ENCODE assay signal across 8 mouse cellular contexts in genomic region chr7:139187771-139188633, GRCm38 (mm10). TPM values are rescaled to one million over a fixed set of nuclear protein-coding genes. Genes with fewer than 3 reads are reported as not detected.
DNase-seq lines count a peak whose midpoint lies in the region; ATAC-seq and TF ChIP-seq lines count a peak whose summit lies in the region.

No protein-coding gene starts in this region.

- H3K27me3 ChIP-seq in C2C12 (ENCODE audit: control insufficient read depth, insufficient read depth, insufficient read length) (no peaks in the 10 kb centered on the region), myocyte (ENCODE audit: control insufficient read depth, insufficient read depth, insufficient read length) (peaks cover 5% of the 10 kb centered on the region)
- peaks cover 41% of the 10 kb centered on the region for H3K27me3 ChIP-seq in embryonic facial prominence, embryonic 15.5 days
- H3K27me3 ChIP-seq in heart, embryonic 12.5 days (replicated peaks) = peaks cover 53% of the 10 kb centered on the region
- H3K27me3 ChIP-seq in kidney, embryonic 14.5 days (ENCODE audit: control insufficient read depth, insufficient read depth, low read length) = peaks cover 21% of the 10 kb centered on the region
- peaks cover 78% of the 10 kb centered on the region for H3K27me3 ChIP-seq in liver, embryonic 12.5 days (replicated peaks)
- peaks cover 19% of the 10 kb centered on the region for H3K27me3 ChIP-seq in stomach, embryonic 16.5 days (ENCODE audit: control insufficient read depth, insufficient read depth, low read length)

- H3K27ac ChIP-seq in embryonic facial prominence, embryonic 15.5 days (replicated peaks) = no peak overlapping the region
- no peak overlapping the region for H3K27ac ChIP-seq in heart, embryonic 12.5 days (ENCODE audit: poor library complexity, severe bottlenecking)
- H3K27ac ChIP-seq in kidney, embryonic 14.5 days (ENCODE audit: low read depth, low read length) = no peak overlapping the region
- H3K27ac ChIP-seq in liver, embryonic 12.5 days = no peak overlapping the region
- H3K27ac ChIP-seq in stomach, embryonic 16.5 days (ENCODE audit: low read length) = no peak overlapping the region

- H3K36me3 ChIP-seq in C2C12 (ENCODE audit: control insufficient read depth, insufficient read depth) (no peaks in the 10 kb centered on the region), myocyte (ENCODE audit: control insufficient read depth, insufficient read depth) (no peaks in the 10 kb centered on the region)
- no peaks in the 10 kb centered on the region for H3K36me3 ChIP-seq in embryonic facial prominence, embryonic 15.5 days
- H3K36me3 ChIP-seq in heart, embryonic 12.5 days = no peaks in the 10 kb centered on the region
- H3K36me3 ChIP-seq in kidney, embryonic 14.5 days (ENCODE audit: control insufficient read depth, insufficient read depth, low read length) = no peaks in the 10 kb centered on the region
- H3K36me3 ChIP-seq in liver, embryonic 12.5 days = no peaks in the 10 kb centered on the region
- H3K36me3 ChIP-seq in stomach, embryonic 16.5 days (ENCODE audit: control insufficient read depth, insufficient read depth, low read length) = no peaks in the 10 kb centered on the region

- peak overlapping the region; percentile 97 for H3K4me2 ChIP-seq in embryonic facial prominence, embryonic 15.5 days (replicated peaks)
- H3K4me2 ChIP-seq in heart, embryonic 12.5 days = peak overlapping the region; percentile 96
- H3K4me2 ChIP-seq in kidney, embryonic 14.5 days (replicated peaks; ENCODE audit: low read depth, low read length) = peak overlapping the region; percentile 100
- peak overlapping the region; percentile 83 for H3K4me2 ChIP-seq in liver, embryonic 12.5 days
- H3K4me2 ChIP-seq in myocyte (ENCODE audit: low read depth) = peak overlapping the region; percentile 86
- H3K4me2 ChIP-seq in stomach, embryonic 16.5 days (ENCODE audit: low read depth, low read length) = peak overlapping the region; percentile 95

- peaks cover 9% of the 10 kb centered on the region; the same call in 1 of the 2 replicates for H3K4me1 ChIP-seq in embryonic facial prominence, embryonic 15.5 days
- H3K4me1 ChIP-seq in heart, embryonic 12.5 days (replicated peaks) = peaks cover 8% of the 10 kb centered on the region
- H3K4me1 ChIP-seq in kidney, embryonic 14.5 days (ENCODE audit: control insufficient read depth, insufficient read depth, low read length) = 0 out of 2 replicates have a peak, but pooled peaks cover 3% of the 10 kb centered on the region
- H3K4me1 ChIP-seq in liver, embryonic 12.5 days = peaks cover 17% of the 10 kb centered on the region
- H3K4me1 ChIP-seq in stomach, embryonic 16.5 days (ENCODE audit: control insufficient read depth, insufficient read depth, low read length) = no peaks in the 10 kb centered on the region

- no peak overlapping the region; the same call in 1 of the 2 replicates for H3K9ac ChIP-seq in embryonic facial prominence, embryonic 15.5 days
- H3K9ac ChIP-seq in heart, embryonic 12.5 days = peak overlapping the region; percentile 65
- peak overlapping the region; percentile 58; the same call in 1 of the 2 replicates for H3K9ac ChIP-seq in kidney, embryonic 14.5 days (ENCODE audit: low read depth, low read length)
- H3K9ac ChIP-seq in liver, embryonic 12.5 days = no peak overlapping the region; the same call in 1 of the 2 replicates
- H3K9ac ChIP-seq in stomach, embryonic 16.5 days (ENCODE audit: low read length) = peak overlapping the region; percentile 68

- peak; percentile 95 for ATAC-seq in embryonic facial prominence, embryonic 15.5 days (ENCODE audit: insufficient number of reproducible peaks, low FRiP score, low TSS enrichment, low read depth)
- ATAC-seq in heart, embryonic 12.5 days (ENCODE audit: insufficient number of reproducible peaks, low FRiP score) = peak; percentile 93
- ATAC-seq in kidney, embryonic 14.5 days (ENCODE audit: low FRiP score, low TSS enrichment) = peak; percentile 98
- ATAC-seq in liver, embryonic 12.5 days = peak; percentile 82
- ATAC-seq in stomach, embryonic 16.5 days (ENCODE audit: insufficient read depth, low FRiP score) = peak; percentile 97

- no peak overlapping the region for H3K4me3 ChIP-seq in C2C12 (ENCODE audit: insufficient read depth, poor library complexity, severe bottlenecking)
- H3K4me3 ChIP-seq in embryonic facial prominence, embryonic 15.5 days (replicated peaks) = peak overlapping the region; percentile 54
- H3K4me3 ChIP-seq in heart, embryonic 12.5 days = peak overlapping the region; percentile 64
- H3K4me3 ChIP-seq in kidney, embryonic 14.5 days (ENCODE audit: low read length) = peak overlapping the region; percentile 68
- peak overlapping the region; percentile 57 for H3K4me3 ChIP-seq in liver, embryonic 12.5 days
- peak overlapping the region; percentile 13 for H3K4me3 ChIP-seq in myocyte
- H3K4me3 ChIP-seq in stomach, embryonic 16.5 days (replicated peaks; ENCODE audit: low read length) = peak overlapping the region; percentile 58

- no peak for TF ChIP-seq POLR2A in myocyte (IDR thresholded peaks at IDR 0.05; ENCODE audit: insufficient read length, low read depth)

- TF ChIP-seq CTCF in C2C12 (IDR thresholded peaks at IDR 0.05; ENCODE audit: control insufficient read depth, insufficient read depth, insufficient read length) = no peak

- DNase-seq in brain, adult 2 months (ENCODE audit: low read depth, low spot score) = peak; percentile 82

- no peaks in the 10 kb centered on the region for H3K9me3 ChIP-seq in embryonic facial prominence, embryonic 15.5 days (replicated peaks)
- peaks cover 11% of the 10 kb centered on the region for H3K9me3 ChIP-seq in heart, embryonic 12.5 days (replicated peaks)
- no peaks in the 10 kb centered on the region for H3K9me3 ChIP-seq in kidney, embryonic 14.5 days (ENCODE audit: control insufficient read depth, low read length)
- no peaks in the 10 kb centered on the region for H3K9me3 ChIP-seq in liver, embryonic 12.5 days (replicated peaks)
- H3K9me3 ChIP-seq in stomach, embryonic 16.5 days (replicated peaks; ENCODE audit: control insufficient read depth, low read length) = no peaks in the 10 kb centered on the region; the same call in 1 of the 2 replicates

- H3K79me2 ChIP-seq in C2C12 (ENCODE audit: control insufficient read depth, insufficient read depth) (no peaks in the 10 kb centered on the region), myocyte (ENCODE audit: control insufficient read depth, insufficient read depth) (no peaks in the 10 kb centered on the region)

- no peaks in the 10 kb centered on the region for H3K79me3 ChIP-seq in C2C12 (ENCODE audit: low read depth)

- under 1% methylated on average over 88 of the region's 94 CpGs for WGBS in embryonic facial prominence, embryonic 15.5 days
- under 1% methylated on average over 88 of the region's 94 CpGs for WGBS in heart, embryonic 12.5 days
- WGBS in kidney, embryonic 14.5 days = under 1% methylated on average over 83 of the region's 94 CpGs
- WGBS in liver, embryonic 12.5 days (ENCODE audit: insufficient replicate concordance) = 2% methylated on average over 78 of the region's 94 CpGs
- WGBS in stomach, embryonic 16.5 days = under 1% methylated on average over 94 of the region's 94 CpGs

- H3ac ChIP-seq in C2C12 (ENCODE audit: control insufficient read depth, insufficient read length, low read depth) (peak overlapping the region; percentile 74), myocyte (ENCODE audit: control insufficient read depth, insufficient read length) (peak overlapping the region; percentile 1)

TF ChIP-seq in C2C12, 6 proteins besides CTCF, POLR2A, EP300 and RAD21:
- TF ChIP-seq CEBPB (IDR thresholded peaks at IDR 0.05; ENCODE audit: low read depth) = no peak
- no peak for TF ChIP-seq FOSL1 (IDR thresholded peaks at IDR 0.05; ENCODE audit: insufficient read depth, low read length, poor library complexity, severe bottlenecking)
- TF ChIP-seq MYOD1 (IDR thresholded peaks at IDR 0.05; ENCODE audit: control insufficient read depth, insufficient read length, low read depth) = no peak
- no peak for TF ChIP-seq MAX (IDR thresholded peaks at IDR 0.05)
- no peak for TF ChIP-seq MYOG (IDR thresholded peaks at IDR 0.05; ENCODE audit: control insufficient read depth, extremely low read depth, insufficient read length)
- no peak for TF ChIP-seq USF1 (IDR thresholded peaks at IDR 0.05; ENCODE audit: low read depth)

TF ChIP-seq in myocyte, 11 proteins besides CTCF, POLR2A, EP300 and RAD21 (continues in another document):
- TF ChIP-seq TCF12 (IDR thresholded peaks at IDR 0.05; ENCODE audit: insufficient read depth, poor library complexity, severe bottlenecking) (no peak), MYOD1 (IDR thresholded peaks at IDR 0.05; ENCODE audit: control insufficient read depth in 1 of 3, insufficient read length in 2 of 3, low read depth in 2 of 3) (no peak), REST (IDR thresholded peaks at IDR 0.05; ENCODE audit: insufficient read depth, insufficient read length) (no peak), MYOG (IDR thresholded peaks at IDR 0.05; ENCODE audit: control insufficient read depth in 1 of 3, insufficient read depth in 1 of 3, insufficient read length in 2 of 3, low read depth in 2 of 3) (no peak), SRF (IDR thresholded peaks at IDR 0.05; ENCODE audit: control insufficient read depth, insufficient read length, low read depth) (no peak), TCF3 (IDR thresholded peaks at IDR 0.05; ENCODE audit: insufficient read length, low read depth) (no peak), USF1 (IDR thresholded peaks at IDR 0.05; ENCODE audit: low read depth) (no peak), CEBPB (IDR thresholded peaks at IDR 0.05; ENCODE audit: insufficient read depth, poor library complexity, severe bottlenecking) (no peak)

RNA-seq across cellular contexts. Expression of gene Lrrc27, which starts 24.8 kb away (rescaled TPM):
- polyA plus RNA-seq in C2C12 (2012; fragmentation: generic; extraction: Trizol) = 5.4 TPM
- polyA plus RNA-seq in embryonic facial prominence, embryonic 15.5 days (2015; fragmentation: Nextera tagmentation; extraction: Ambion mirVana) = 1.9 and 3.0 TPM in 2 replicates
- polyA plus RNA-seq in heart, embryonic 12.5 days (2016; fragmentation: Nextera tagmentation; extraction: Ambion mirVana) = 2.7 and 3.4 TPM in 2 replicates
- polyA plus RNA-seq in kidney, embryonic 14.5 days (2014; fragmentation: Nextera tagmentation; extraction: Ambion mirVana) = 5.7 and 6.6 TPM in 2 replicates
- 0.52 and 0.80 TPM in 2 replicates for polyA plus RNA-seq in liver, embryonic 12.5 days (2016; fragmentation: Nextera tagmentation; extraction: Ambion mirVana)
- 7.9 TPM for polyA plus RNA-seq in myocyte (2012; fragmentation: generic; extraction: Trizol)
- 2.9 and 4.4 TPM in 2 replicates for polyA plus RNA-seq in stomach, embryonic 16.5 days (2015; fragmentation: Nextera tagmentation; extraction: Ambion mirVana)

RNA-seq across cellular contexts. Expression of gene Stk32c, which starts 25.1 kb away (rescaled TPM):
- polyA plus RNA-seq in C2C12 (2012; fragmentation: generic; extraction: Trizol) (2.6 TPM), myocyte (2012; fragmentation: generic; extraction: Trizol) (1.0 TPM)
- polyA plus RNA-seq in embryonic facial prominence, embryonic 15.5 days (2015; fragmentation: Nextera tagmentation; extraction: Ambion mirVana) = 0.12 and 0.26 TPM in 2 replicates
- polyA plus RNA-seq in heart, embryonic 12.5 days (2016; fragmentation: Nextera tagmentation; extraction: Ambion mirVana) = 0.08 TPM in 1 of 2 replicates, not detected in the other
- polyA plus RNA-seq in kidney, embryonic 14.5 days (2014; fragmentation: Nextera tagmentation; extraction: Ambion mirVana) = 0.29 TPM in 1 of 2 replicates, not detected in the other
- polyA plus RNA-seq in liver, embryonic 12.5 days (2016; fragmentation: Nextera tagmentation; extraction: Ambion mirVana) = not detected in 2 replicates
- 0.17 TPM in 1 of 2 replicates, not detected in the other for polyA plus RNA-seq in stomach, embryonic 16.5 days (2015; fragmentation: Nextera tagmentation; extraction: Ambion mirVana)

Comparison
In these comparisons a context has a peak if more than half of its experiments do, and no peak if none do; other contexts are left out.
1. H3K9ac ChIP-seq: peak in heart, embryonic 12.5 days (single experiment), kidney, embryonic 14.5 days (single experiment) and stomach, embryonic 16.5 days (single experiment); none in embryonic facial prominence, embryonic 15.5 days (single experiment) and liver, embryonic 12.5 days (single experiment).
2. Peak in every context shown above with its lines, with median percentiles within 50 percentile points of each other: ATAC-seq and H3K4me2 ChIP-seq.